Mouse (Mus musculus) midbrain, embryonic 14.5 days (tissue): ENCODE data around the gene Cep78. TPM values are rescaled to one million over a fixed set of nuclear protein-coding genes. Genes with fewer than 3 reads are reported as not detected.

Experiments
- ATAC-seq: fragments of 200-750 bp; cut with Nextera tagmentation; 2 replicates; pipeline ENCODE4 v1.8.0; 2017; ENCODE audit warnings: moderate number of reproducible peaks, moderate library complexity; ENCODE audit not compliant: low FRiP score, low TSS enrichment
- DNase-seq: peaks from one replicate; pipeline ENCODE4 v3.0.0-alpha.2; 2015
- H3K27ac ChIP-seq: fragments of 300-500 bp; sonication (generic); replicated peaks from 2 replicates; pipeline ENCODE4 v1.5.1; 2014; ENCODE audit warnings: mild to moderate bottlenecking, low read depth, low read length, moderate library complexity
- H3K27me3 ChIP-seq: fragments of 300-500 bp; sonication (generic); 2 replicates; pipeline ENCODE4 v1.6.1; 2014; ENCODE audit warnings: low read length, control low read depth, mixed read lengths; ENCODE audit not compliant: control insufficient read depth, insufficient read depth
- H3K36me3 ChIP-seq: fragments of 300-500 bp; sonication (generic); 2 replicates; pipeline ENCODE4 v1.6.1; 2014; ENCODE audit warnings: low read length, control low read depth; ENCODE audit not compliant: control insufficient read depth, insufficient read depth
- H3K4me1 ChIP-seq: fragments of 300-500 bp; sonication (generic); 2 replicates; pipeline ENCODE4 v1.6.1; 2014; ENCODE audit warnings: mild to moderate bottlenecking, antibody characterized with exemption, low read length, control low read depth; ENCODE audit not compliant: control insufficient read depth, insufficient read depth
- H3K4me2 ChIP-seq: fragments of 300-500 bp; sonication (generic); 2 replicates; pipeline ENCODE4 v1.6.1; 2014; ENCODE audit warnings: mild to moderate bottlenecking, low read length, moderate library complexity
- H3K4me3 ChIP-seq: fragments of 300-500 bp; sonication (generic); replicated peaks from 2 replicates; pipeline ENCODE4 v1.5.1; 2014; ENCODE audit warnings: low read depth, low read length
- H3K9ac ChIP-seq: fragments of 300-500 bp; sonication (generic); replicated peaks from 2 replicates; pipeline ENCODE4 v1.6.1; 2014; ENCODE audit warnings: mild to moderate bottlenecking, low read length, moderate library complexity
- H3K9me3 ChIP-seq: fragments of 300-500 bp; sonication (generic); 2 replicates; pipeline ENCODE4 v1.6.1; 2016; ENCODE audit warnings: low read length, control low read depth, mixed read lengths; ENCODE audit not compliant: control insufficient read depth
- WGBS: fragments of 180-500 bp; shearing (Covaris S2); extraction: QIAGEN DNeasy Blood & Tissue Kit; methylation state at CpG from one replicate; pipeline ENCODE4 v1.1.7; 2014; 5-methylcytosine and 5-hydroxymethylcytosine counted together
- polyA plus RNA-seq: library from polyadenylated mRNA; unstranded; fragments of >200 nt; fragmentation: Nextera tagmentation; extraction: Ambion mirVana; gene quantifications from 2 replicates; pipeline ENCODE4 v1.2.1, GENCODE M21; 2014

The Cep78 gene
- polyA plus RNA-seq, 1 experiment from 2014 or later: 38.0 TPM

GRCm38 (mm10) chr19:15924866-15925718 lies 59.7 kb downstream of the Cep78 start:
- Histone ChIP-seq H3K4me1 (peaks cover 19% of the 10 kb centered on the region; the same call in 1 of the 2 replicates), H3K27me3 (no peaks in the 10 kb centered on the region), H3K9me3 (no peaks in the 10 kb centered on the region), H3K36me3 (no peaks in the 10 kb centered on the region), H3K27ac (peak overlapping the region; percentile 79), H3K4me3 (peak overlapping the region; percentile 54), H3K9ac (peak overlapping the region; percentile 56), H3K4me2 (peak overlapping the region; percentile 88)
- WGBS: under 1% methylated on average over 43 of the region's 43 CpGs
- DNase-seq (peak; percentile 94), ATAC-seq (peak; percentile 95)

GRCm38 (mm10) chr19:15924181-15924865 lies 60.5 kb downstream of the Cep78 start:
- peak; percentile 72 for DNase-seq
- ATAC-seq: peak; percentile 46

GRCm38 (mm10) chr19:15923426-15923825 lies 61.4 kb downstream of the Cep78 start:
- H3K4me3 ChIP-seq: peak overlapping the region; percentile 54
- no peaks in the 10 kb centered on the region for H3K27me3 ChIP-seq
- H3K27ac ChIP-seq: no peak overlapping the region
- 34% methylated on average over 9 of the region's 9 CpGs for WGBS
- no peaks in the 10 kb centered on the region for H3K9me3 ChIP-seq
- peak overlapping the region; percentile 88 for H3K4me2 ChIP-seq
- ATAC-seq (no peak), DNase-seq (peak; percentile 34)
- H3K36me3 ChIP-seq: peaks cover 5% of the 10 kb centered on the region; the same call in 1 of the 2 replicates
- H3K9ac ChIP-seq: peak overlapping the region; percentile 56; the same call in 1 of the 2 replicates
- H3K4me1 ChIP-seq: peaks cover 19% of the 10 kb centered on the region; the same call in 1 of the 2 replicates

More at GRCm38 (mm10) chr19:15924181-15924865, 60.5 kb downstream of the Cep78 start:
- WGBS: under 1% methylated on average over 46 of the region's 46 CpGs
- H3K4me1 ChIP-seq: peaks cover 19% of the 10 kb centered on the region; the same call in 1 of the 2 replicates
- H3K4me2 ChIP-seq: peak overlapping the region; percentile 88
- H3K27me3 ChIP-seq: no peaks in the 10 kb centered on the region
- no peaks in the 10 kb centered on the region for H3K36me3 ChIP-seq
- H3K9me3 ChIP-seq: no peaks in the 10 kb centered on the region
- H3K4me3 ChIP-seq: peak overlapping the region; percentile 54
- peak overlapping the region; percentile 56 for H3K9ac ChIP-seq
- H3K27ac ChIP-seq: peak overlapping the region; percentile 79

GRCm38 (mm10) chr19:15919336-15919735 lies 65.5 kb downstream of the Cep78 start:
- 95% methylated on average over 7 of the region's 7 CpGs for WGBS
- H3K9ac ChIP-seq: no peak overlapping the region
- peaks cover 16% of the 10 kb centered on the region for H3K36me3 ChIP-seq
- H3K4me1 ChIP-seq: peaks cover 14% of the 10 kb centered on the region; the same call in 1 of the 2 replicates
- ATAC-seq (no peak), DNase-seq (no peak)
- no peak overlapping the region for H3K27ac ChIP-seq
- no peaks in the 10 kb centered on the region for H3K9me3 ChIP-seq
- no peak overlapping the region for H3K4me3 ChIP-seq
- H3K27me3 ChIP-seq: no peaks in the 10 kb centered on the region
- no peak overlapping the region for H3K4me2 ChIP-seq

- peaks cover 6% of the 10 kb centered on the region; the same call in 1 of the 2 replicates for H3K4me1 ChIP-seq
- H3K27ac ChIP-seq: no peak overlapping the region
- no peak for DNase-seq
- no peak overlapping the region for H3K4me3 ChIP-seq
- no peak overlapping the region for H3K9ac ChIP-seq
- H3K27me3 ChIP-seq: no peaks in the 10 kb centered on the region
- no peak overlapping the region for H3K4me2 ChIP-seq
- H3K36me3 ChIP-seq: peaks cover 24% of the 10 kb centered on the region
- ATAC-seq: no peak
- no peaks in the 10 kb centered on the region for H3K9me3 ChIP-seq
- 94% methylated on average over 7 of the region's 7 CpGs for WGBS
These were observed 66.7 kb downstream of the Cep78 start for GRCm38 (mm10) chr19:15918111-15918510.

GRCm38 (mm10) chr19:15913249-15913997 lies 71.4 kb downstream of the Cep78 start:
- Histone ChIP-seq H3K9me3 (no peaks in the 10 kb centered on the region), H3K4me3 (no peak overlapping the region), H3K4me1 (no peaks in the 10 kb centered on the region), H3K27me3 (no peaks in the 10 kb centered on the region), H3K9ac (no peak overlapping the region), H3K4me2 (no peak overlapping the region), H3K27ac (no peak overlapping the region), H3K36me3 (peaks cover 41% of the 10 kb centered on the region)
- WGBS: 95% methylated on average over 9 of the region's 9 CpGs
- DNase-seq (no peak), ATAC-seq (no peak)

- no peak overlapping the region for H3K4me2 ChIP-seq
- ATAC-seq (no peak), DNase-seq (no peak)
- WGBS: 94% methylated on average over 5 of the region's 5 CpGs
- H3K9me3 ChIP-seq: no peaks in the 10 kb centered on the region
- H3K9ac ChIP-seq: no peak overlapping the region
- H3K27me3 ChIP-seq: no peaks in the 10 kb centered on the region
- H3K4me1 ChIP-seq: no peaks in the 10 kb centered on the region
- peaks cover 41% of the 10 kb centered on the region for H3K36me3 ChIP-seq
- H3K27ac ChIP-seq: no peak overlapping the region
- H3K4me3 ChIP-seq: no peak overlapping the region
These were observed 73.3 kb downstream of the Cep78 start for GRCm38 (mm10) chr19:15911441-15911840.

- no peak overlapping the region for H3K4me2 ChIP-seq
- no peak overlapping the region for H3K27ac ChIP-seq
- H3K4me3 ChIP-seq: no peak overlapping the region
- no peaks in the 10 kb centered on the region for H3K9me3 ChIP-seq
- no peak for ATAC-seq
- H3K9ac ChIP-seq: no peak overlapping the region
- H3K36me3 ChIP-seq: peaks cover 42% of the 10 kb centered on the region
- no peaks in the 10 kb centered on the region for H3K4me1 ChIP-seq
- no peaks in the 10 kb centered on the region for H3K27me3 ChIP-seq
- DNase-seq: no peak
- 93% methylated on average over 3 of the region's 3 CpGs for WGBS
These were observed 73.8 kb downstream of the Cep78 start for GRCm38 (mm10) chr19:15910987-15911386.
